Mouse (Mus musculus) regulatory T cell (primary cell): Measurements from ENCODE around the gene Acd.

Source experiments
- in situ Hi-C: fragments of 300-600 bp; cut with MboI, MseI; formaldehyde crosslinking; loops from one replicate; pipeline ENCODE4 v1.15.1; 2025; ENCODE audit warnings: high pct_unique_total_duplicates

The Acd gene

DNA sequence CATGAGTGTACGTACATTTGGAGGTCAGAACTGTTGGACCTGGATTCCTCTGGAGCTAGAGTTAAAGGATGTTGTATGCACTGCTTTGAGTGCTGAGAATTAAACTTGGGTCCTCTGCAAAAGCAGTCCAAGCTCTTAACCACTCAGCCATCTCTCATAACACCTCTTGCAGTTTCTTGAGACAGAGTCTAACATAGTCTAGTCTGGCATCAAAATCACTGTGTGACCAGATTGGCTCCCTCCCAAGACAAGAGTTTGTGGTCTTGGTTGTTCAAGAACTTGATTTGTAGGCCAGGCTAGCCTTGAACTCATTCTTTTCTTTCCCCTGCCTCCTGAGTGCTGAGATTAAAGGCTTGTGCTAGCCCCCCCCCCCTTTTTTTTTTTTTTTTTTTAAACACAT lies 52.0 kb downstream of the Acd start:
- in situ Hi-C loops, result loop anchor here (5.0 kb wide), 1 partner anchor 37 kb away; no protein-coding TSS in a partner anchor
